Comparison of ENCODE assay signal across 22 mouse cellular contexts in the genomic region with DNA sequence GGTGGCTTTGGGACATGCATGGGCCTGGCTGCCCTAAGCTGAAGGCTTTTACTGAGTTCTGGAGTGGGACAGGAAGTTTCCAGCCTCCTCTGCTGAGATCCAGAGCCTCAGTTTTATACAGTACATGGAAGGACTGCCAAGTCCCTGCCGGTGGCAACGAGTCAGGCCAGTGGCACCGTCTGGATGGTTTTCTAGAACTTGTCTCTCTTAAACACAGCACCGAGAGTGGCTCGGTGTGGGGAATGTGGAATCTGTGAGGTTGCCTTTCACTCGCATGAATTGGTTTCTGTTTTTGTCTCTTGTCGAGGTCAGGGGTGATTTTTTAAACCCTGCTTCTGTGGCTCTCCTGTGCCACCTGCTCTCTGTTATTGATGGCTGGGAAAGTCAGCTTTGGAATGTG. TPM values are rescaled to one million over a fixed set of nuclear protein-coding genes. Genes with fewer than 3 reads are reported as not detected.
A peak's percentile ranks its signal among the peaks of the same experiment; 100 is the strongest.
DNase-seq lines count a peak whose midpoint lies in the region; ATAC-seq and TF ChIP-seq lines count a peak whose summit lies in the region.
"Had no signal": no experiment of that assay in that cellular context is flagged by ENCODE, and none has a peak within 500 bp of the region (broad histone marks: within the 10 kb centered on the region; RNA-seq: fewer than 3 reads in every experiment).

No protein-coding gene starts in this region.

- H3K9me3 ChIP-seq in hindbrain, postnatal 0 days (ENCODE audit: low read length) = no peaks in the 10 kb centered on the region
- no peaks in the 10 kb centered on the region for H3K9me3 ChIP-seq in hindbrain, embryonic 13.5 days
- H3K9me3 ChIP-seq: embryonic facial prominence, embryonic 10.5 days; intestine, embryonic 15.5 days; limb, embryonic 13.5 days; liver, embryonic 13.5 days; lung, embryonic 15.5 days; midbrain, embryonic 13.5 days had no signal

- WGBS in hindbrain, postnatal 0 days = 42% methylated on average over 7 of the region's 7 CpGs
- WGBS in hindbrain, embryonic 13.5 days = 57% methylated on average over 7 of the region's 7 CpGs
- 5% methylated on average over 7 of the region's 7 CpGs for WGBS in cerebellum, adult 2 months

- no peak overlapping the region for H3K27ac ChIP-seq in hindbrain, postnatal 0 days
- no peak overlapping the region; the same call in 1 of the 2 replicates for H3K27ac ChIP-seq in hindbrain, embryonic 13.5 days
- no peak overlapping the region; the same call in 1 of the 2 replicates for H3K27ac ChIP-seq in cerebellum, adult 2 months (ENCODE audit: insufficient read depth, low read length)
- H3K27ac ChIP-seq: embryonic facial prominence, embryonic 10.5 days; intestine, embryonic 15.5 days; limb, embryonic 13.5 days; liver, embryonic 13.5 days; lung, embryonic 15.5 days; macrophage; midbrain, embryonic 13.5 days had no signal

- no peak overlapping the region for H3K9ac ChIP-seq in hindbrain, postnatal 0 days (replicated peaks; ENCODE audit: low read length)
- no peak overlapping the region for H3K9ac ChIP-seq in hindbrain, embryonic 13.5 days
- H3K9ac ChIP-seq: intestine, embryonic 15.5 days; limb, embryonic 13.5 days; liver, embryonic 13.5 days; lung, embryonic 15.5 days; midbrain, embryonic 13.5 days had no signal

- peak overlapping the region; percentile 89 for H3K4me2 ChIP-seq in hindbrain, postnatal 0 days (ENCODE audit: low read depth, low read length)
- no peak overlapping the region for H3K4me2 ChIP-seq in hindbrain, embryonic 13.5 days
- H3K4me2 ChIP-seq: heart, embryonic 11.5 days; intestine, embryonic 15.5 days; limb, embryonic 13.5 days; liver, embryonic 13.5 days; lung, embryonic 15.5 days; midbrain, embryonic 13.5 days had no signal

- H3K27me3 ChIP-seq in hindbrain, postnatal 0 days (ENCODE audit: insufficient read depth, low read length) = no peaks in the 10 kb centered on the region
- peaks cover 33% of the 10 kb centered on the region for H3K27me3 ChIP-seq in hindbrain, embryonic 13.5 days
- H3K27me3 ChIP-seq in cerebellum, adult 2 months (ENCODE audit: control insufficient read depth, insufficient read depth, low read length) = no peaks in the 10 kb centered on the region

- peak; percentile 33 for DNase-seq in hindbrain, postnatal 0 days (ENCODE audit: low spot score)
- peak; percentile 38 for DNase-seq in right cerebral cortex, adult 18-20 months
- no peak for DNase-seq in right cerebral cortex, postnatal 14 days
- peak; percentile 74 to 79 for DNase-seq in cerebellum, adult 2 months
- peak; percentile 62 for DNase-seq in cerebellum, postnatal 36 days
- DNase-seq in gastrocnemius, postnatal 14 days = no peak
- no peak for DNase-seq in adrenal gland, postnatal 4 days (ENCODE audit: low spot score in 2 of 2)
- DNase-seq: heart, postnatal 10 days; kidney, adult 9 months; kidney, postnatal 25 days; liver, embryonic 13.5 days; retina, postnatal 1 day; thymus, adult 18-20 months had no signal

- no peak for ATAC-seq in hindbrain, postnatal 0 days
- ATAC-seq in hindbrain, embryonic 13.5 days (ENCODE audit: low FRiP score) = no peak
- ATAC-seq: intestine, embryonic 15.5 days; midbrain, embryonic 13.5 days had no signal

- H3K36me3 ChIP-seq in hindbrain, postnatal 0 days (ENCODE audit: insufficient read depth, low read length) = no peaks in the 10 kb centered on the region
- no peaks in the 10 kb centered on the region for H3K36me3 ChIP-seq in hindbrain, embryonic 13.5 days
- H3K36me3 ChIP-seq: embryonic facial prominence, embryonic 10.5 days; intestine, embryonic 15.5 days; limb, embryonic 13.5 days; liver, embryonic 13.5 days; lung, embryonic 15.5 days; midbrain, embryonic 13.5 days had no signal

- no peak for TF ChIP-seq POLR2A in cerebellum, adult 2 months (IDR thresholded peaks at IDR 0.05; ENCODE audit: borderline replicate concordance, insufficient read depth, low read length)

- peak; percentile 21; the same call in 1 of the 2 replicates for TF ChIP-seq CTCF in hindbrain, postnatal 0 days (IDR thresholded peaks at IDR 0.05; ENCODE audit: low read depth)
- 0 out of 2 replicates have a peak, but pooled peaks have one; percentile 5 for TF ChIP-seq CTCF in cerebellum, adult 2 months (IDR thresholded peaks at IDR 0.05; ENCODE audit: borderline replicate concordance, insufficient read depth, low read depth, low read length)

- peaks cover 7% of the 10 kb centered on the region for H3K4me1 ChIP-seq in hindbrain, postnatal 0 days (ENCODE audit: insufficient read depth, low read length)
- H3K4me1 ChIP-seq in hindbrain, embryonic 13.5 days (replicated peaks) = peaks cover 24% of the 10 kb centered on the region
- H3K4me1 ChIP-seq in cerebellum, adult 2 months (ENCODE audit: control insufficient read depth, insufficient read depth, low read length) = peaks cover 23% of the 10 kb centered on the region

- intact Hi-C loops in gastrocnemius, postnatal 14 days (cut with DNase I; ENCODE audit: low total_unique reads) = no loop called here

- H3K4me3 ChIP-seq in hindbrain, postnatal 0 days (ENCODE audit: low read length) = no peak overlapping the region
- no peak overlapping the region for H3K4me3 ChIP-seq in hindbrain, embryonic 13.5 days
- H3K4me3 ChIP-seq in cerebellum, adult 2 months (replicated peaks; ENCODE audit: insufficient read depth, low read depth, low read length) = peak overlapping the region; percentile 16
- H3K4me3 ChIP-seq: embryonic facial prominence, embryonic 10.5 days; intestine, embryonic 15.5 days; limb, embryonic 13.5 days; liver, embryonic 13.5 days; lung, embryonic 15.5 days; midbrain, embryonic 13.5 days; myocyte had no signal

RNA-seq across cellular contexts. Expression of gene Prkcb, which starts 3.6 kb away (rescaled TPM):
- total RNA-seq in hindbrain, postnatal 0 days (2014; rRNA removed) = 255 and 261 TPM in 2 replicates
- polyA plus RNA-seq in hindbrain, postnatal 0 days (2015; fragmentation: Nextera tagmentation; extraction: Ambion mirVana) = 187 and 200 TPM in 2 replicates
- polyA plus RNA-seq in hindbrain, embryonic 13.5 days (2015; fragmentation: Nextera tagmentation; extraction: Ambion mirVana) = 58.1 and 62.7 TPM in 2 replicates
- polyA plus RNA-seq in cerebellum, adult 2 months (2012; rRNA removed) = 311 and 324 TPM in 2 replicates
- under 1 TPM; 0.91 to 0.98 TPM for total RNA-seq in gastrocnemius, postnatal 14 days (2021)
- total RNA-seq in adrenal gland, postnatal 4 days (2021) = 10 to 100 TPM; 20.8 to 22.0 TPM

Comparison
In these comparisons a context has a peak if more than half of its experiments do, and no peak if none do; other contexts are left out.
1. DNase-seq: peak in hindbrain, postnatal 0 days (single experiment), right cerebral cortex, adult 18-20 months (single experiment), cerebellum, adult 2 months (2 of 2) and cerebellum, postnatal 36 days (2 of 2); none in right cerebral cortex, postnatal 14 days (single experiment), gastrocnemius, postnatal 14 days (single experiment) and adrenal gland, postnatal 4 days (0 of 2).
2. RNA of gene Prkcb, which starts 3.6 kb away (total RNA-seq): 255 to 261 TPM in hindbrain, postnatal 0 days; 20.8 to 22.0 TPM in adrenal gland, postnatal 4 days and 0.91 to 0.98 TPM in gastrocnemius, postnatal 14 days; every median in the first group is over 10 times any median in the second.